Mouse (Mus musculus) thymus, postnatal 4 days (tissue): ENCODE data around the gene Dapk2.

Experiments
- DNase-seq: peaks from one replicate; pipeline ENCODE4 v3.0.0; 2021

The Dapk2 gene

DNA sequence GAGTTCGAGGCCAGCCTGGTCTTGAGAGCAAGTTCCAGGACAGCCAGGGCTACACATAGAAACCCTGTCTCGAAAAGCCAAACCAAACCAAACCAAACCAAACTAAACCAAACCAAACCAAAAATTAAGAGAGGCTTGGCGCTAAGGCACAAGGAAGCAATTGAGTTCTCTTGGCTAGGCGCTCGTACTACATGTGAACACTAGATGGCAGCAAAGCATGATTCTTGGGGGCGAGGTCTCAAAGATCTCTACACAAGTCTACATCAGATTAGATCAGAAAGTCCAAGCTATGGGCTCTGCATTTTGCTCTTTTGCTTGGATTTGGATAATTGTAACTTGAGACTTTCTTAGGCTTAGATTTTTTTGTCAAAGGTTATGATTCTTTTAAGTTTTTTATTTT is 13.8 kb upstream of the Dapk2 start:
- DNase-seq, result peak; percentile 79

DNA sequence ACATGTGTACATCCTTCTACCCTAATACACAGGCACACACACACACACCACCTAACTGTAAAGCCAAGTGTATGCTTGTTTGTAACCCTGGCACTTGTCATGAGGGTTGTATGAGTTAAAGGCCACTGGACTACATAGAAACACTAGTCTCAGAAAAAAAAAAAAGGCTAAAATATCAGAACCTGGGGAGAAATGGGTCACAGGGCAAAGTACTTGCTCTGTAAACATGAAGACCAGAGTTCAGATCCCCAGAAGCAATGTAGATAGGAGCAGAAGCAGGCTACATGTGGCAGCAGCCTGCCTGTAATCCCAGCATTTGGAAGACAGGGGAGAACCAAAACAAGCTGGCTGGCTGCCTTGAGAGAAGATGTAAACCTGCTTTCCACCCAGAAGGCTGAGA is 11.9 kb upstream of the Dapk2 start:
- no peak for DNase-seq

DNA sequence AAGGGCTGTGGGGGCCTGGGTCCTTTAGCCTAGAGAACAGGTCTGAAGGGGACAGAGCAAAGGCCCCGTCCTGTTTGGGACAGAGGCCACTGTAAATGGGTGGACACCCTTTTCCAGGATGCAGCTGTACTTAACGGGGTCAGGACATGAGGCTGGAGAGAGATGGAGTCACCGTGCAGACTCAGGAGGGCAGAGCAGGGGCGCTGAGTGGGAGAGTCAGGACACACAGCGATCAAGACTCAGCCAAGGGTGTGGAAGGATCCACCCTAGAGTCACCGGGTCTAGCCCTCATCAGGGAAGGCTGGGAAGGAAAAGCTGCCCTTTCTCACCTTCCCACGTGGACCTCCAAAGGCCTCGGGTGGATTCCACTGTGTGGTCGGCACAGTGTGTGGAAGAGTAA is 6.0 kb upstream of the Dapk2 start:
- no peak for DNase-seq

DNA sequence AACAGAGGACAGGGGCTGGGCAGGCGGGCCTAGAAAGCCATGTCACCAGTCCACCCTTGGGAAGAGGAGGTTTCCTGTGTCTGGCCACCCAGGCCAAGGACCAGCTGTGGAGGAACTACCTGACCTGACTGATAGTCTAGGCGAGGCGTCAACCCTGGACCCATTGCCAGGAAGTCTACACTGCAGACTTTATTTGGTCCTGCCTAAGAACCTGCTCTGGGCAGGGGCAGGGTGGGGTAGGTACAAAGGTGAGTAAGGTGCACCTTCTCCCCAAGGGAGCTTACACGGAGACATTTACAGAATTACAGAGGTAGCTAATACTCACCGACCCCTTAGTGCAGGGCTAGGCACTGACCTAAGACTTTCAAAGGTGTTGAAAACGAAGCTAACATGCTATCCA is 4.4 kb upstream of the Dapk2 start:
- no peak for DNase-seq

DNA sequence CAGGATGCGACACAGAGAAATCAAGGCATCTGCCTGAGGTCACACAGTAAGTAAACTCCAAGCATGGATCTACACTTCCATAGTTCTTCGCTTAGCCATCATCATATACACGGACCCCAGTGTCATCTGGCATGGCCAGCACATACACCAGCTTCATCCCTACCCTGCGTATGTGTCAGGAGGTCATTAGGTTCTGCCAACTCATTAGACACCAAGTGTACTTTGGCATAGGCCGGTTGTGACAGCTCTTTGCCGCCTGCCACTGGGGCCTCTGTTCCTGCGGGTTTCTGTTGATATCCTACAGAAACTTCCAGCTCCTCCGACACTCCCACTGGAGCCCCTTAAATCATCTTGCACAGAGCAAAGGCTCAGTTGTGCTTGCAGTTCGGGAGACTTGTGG is 4.0 kb upstream of the Dapk2 start:
- DNase-seq, result no peak

DNA sequence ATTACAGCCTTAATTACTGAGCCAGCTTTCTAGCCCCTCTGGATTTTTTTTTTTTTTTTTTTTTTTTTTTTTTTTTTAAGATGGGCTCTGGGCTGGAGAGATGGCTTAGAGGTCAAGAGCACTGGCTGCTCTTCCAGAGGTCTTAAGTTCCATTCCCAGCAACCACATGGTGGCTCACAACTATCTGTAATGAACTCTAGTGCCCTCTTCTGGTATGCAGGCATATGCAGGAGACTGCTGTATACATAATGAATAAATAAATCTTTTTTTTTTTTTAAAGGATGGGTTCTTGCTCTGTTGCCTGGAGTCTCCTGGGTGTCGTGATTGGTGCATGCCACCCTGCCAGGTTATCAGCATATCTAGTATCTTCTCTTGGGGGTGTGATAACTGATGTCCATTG is 2.5 kb upstream of the Dapk2 start:
- DNase-seq, result no peak

DNA sequence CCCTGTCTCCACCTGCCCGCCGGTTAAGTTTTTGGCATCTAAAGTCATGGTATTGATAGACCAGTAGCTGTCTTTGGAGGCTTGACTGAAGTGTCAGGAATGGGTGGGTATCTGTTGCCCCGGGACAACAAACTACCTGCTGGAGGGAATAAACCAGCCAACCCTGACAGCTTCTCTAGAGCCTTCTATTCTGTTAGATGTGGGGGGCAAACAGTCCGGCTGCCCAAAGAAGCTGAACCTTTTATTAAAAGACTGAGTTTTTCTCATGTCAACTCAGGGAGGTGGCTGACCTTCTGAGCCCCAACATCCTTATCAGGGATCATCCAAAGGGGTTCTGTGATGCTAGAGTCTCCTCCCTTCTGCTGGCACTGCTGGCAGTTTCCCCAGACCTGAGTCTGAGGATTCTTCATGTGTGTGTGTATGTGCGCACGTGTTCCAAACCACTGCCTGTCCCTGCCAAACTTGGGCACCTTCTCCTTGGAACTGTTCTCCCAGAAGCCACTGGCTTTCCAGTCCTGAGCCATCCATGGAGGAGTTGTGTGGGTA is 935 bp downstream of the Dapk2 start:
- DNase-seq, result no peak

DNA sequence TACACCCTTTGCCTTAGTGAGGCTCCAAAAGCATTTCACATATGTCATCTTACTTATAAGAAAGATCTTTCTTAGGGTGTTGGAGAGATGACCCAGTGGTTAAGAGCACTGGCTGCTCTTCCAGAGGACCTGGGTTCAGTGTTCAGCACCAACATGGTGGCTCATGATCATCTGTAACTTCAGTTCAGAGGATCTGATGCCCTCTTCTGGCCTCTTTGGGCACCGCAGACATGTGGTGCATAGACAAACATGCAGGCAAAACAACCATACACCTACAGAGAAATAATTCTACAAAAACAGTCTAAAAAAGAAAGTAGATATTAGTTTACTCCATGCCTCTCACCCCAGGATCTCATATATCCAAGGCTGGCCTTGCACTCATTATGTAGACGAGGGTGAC is 2.1 kb downstream of the Dapk2 start:
- peak; percentile 39 for DNase-seq

DNA sequence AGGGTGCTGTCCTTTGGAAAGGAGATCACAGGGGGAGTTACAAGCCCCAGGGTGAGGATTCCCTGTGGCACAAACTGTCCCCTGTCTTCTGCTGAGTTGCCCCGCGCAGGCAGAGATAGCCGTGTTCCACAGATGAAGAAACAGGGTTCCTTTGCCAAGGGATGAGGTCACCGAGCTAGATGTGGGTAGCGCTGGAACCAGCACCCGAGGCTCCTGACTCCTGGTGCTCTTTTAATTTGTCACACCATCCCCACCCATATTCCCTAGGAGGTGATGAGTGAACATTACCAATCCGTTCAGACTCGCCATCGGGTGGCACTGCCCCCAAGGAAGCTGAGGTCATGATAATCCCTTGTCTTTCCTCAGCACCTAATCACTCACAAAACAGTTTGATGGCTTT is 5.0 kb downstream of the Dapk2 start:
- no peak for DNase-seq

DNA sequence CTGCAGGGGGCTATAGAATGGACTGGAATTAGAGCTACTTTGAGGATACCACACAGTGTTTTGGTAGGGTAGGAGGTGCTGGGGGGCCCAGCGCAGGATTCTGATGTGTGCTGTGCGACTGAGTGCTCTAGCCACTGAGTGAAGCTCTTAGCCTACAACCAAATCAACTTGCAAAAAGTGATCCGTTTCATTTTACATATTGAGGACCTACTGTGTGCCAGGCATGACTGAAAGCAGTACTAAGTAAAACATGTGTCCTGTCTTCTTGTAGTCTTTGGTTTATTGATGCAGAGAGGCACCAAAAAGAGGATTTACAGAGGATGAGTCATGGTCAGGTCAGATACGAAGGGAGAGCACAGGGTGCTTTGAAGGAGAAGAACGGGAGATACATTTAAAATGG is 9.2 kb downstream of the Dapk2 start:
- no peak for DNase-seq

DNA sequence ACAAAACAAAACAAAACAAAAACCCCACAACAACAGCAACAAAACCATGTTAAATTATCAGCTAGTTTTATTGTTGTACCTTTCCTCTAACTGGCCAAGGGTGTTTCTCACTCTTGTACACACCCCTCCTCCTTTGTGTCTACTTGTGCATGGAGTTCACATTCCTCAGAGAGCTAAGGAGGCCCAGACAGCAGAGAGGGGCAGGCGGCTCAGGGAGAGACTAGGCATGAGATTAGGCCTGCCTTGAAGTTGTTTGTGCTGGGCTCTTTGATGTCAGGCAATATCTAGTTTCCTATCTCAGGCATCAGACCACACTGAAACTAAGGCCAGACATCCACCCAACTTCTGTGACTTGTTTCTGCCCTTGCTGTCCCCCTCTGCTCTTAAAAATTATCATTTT is 10.2 kb downstream of the Dapk2 start:
- no peak for DNase-seq

DNA sequence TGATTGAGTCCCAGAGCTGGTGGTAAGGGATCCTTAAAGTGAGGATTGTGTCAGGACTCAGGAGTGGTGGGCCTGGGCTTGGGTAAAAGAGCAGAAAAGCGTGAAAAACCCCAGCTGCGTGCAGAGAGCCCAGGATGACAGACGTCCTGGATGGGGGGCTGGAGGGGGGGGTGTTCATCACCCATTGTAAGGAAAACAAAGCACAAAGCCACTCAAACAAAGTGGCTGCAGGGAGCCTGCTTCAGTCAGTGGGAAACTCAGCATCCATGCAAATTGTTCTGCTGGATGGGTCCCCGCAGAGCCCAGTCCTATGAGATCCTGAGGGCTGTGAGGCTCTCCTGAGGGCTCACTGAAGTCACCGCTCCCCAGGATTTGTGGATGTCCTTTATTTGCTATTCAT is 12.5 kb downstream of the Dapk2 start:
- DNase-seq, result no peak

DNA sequence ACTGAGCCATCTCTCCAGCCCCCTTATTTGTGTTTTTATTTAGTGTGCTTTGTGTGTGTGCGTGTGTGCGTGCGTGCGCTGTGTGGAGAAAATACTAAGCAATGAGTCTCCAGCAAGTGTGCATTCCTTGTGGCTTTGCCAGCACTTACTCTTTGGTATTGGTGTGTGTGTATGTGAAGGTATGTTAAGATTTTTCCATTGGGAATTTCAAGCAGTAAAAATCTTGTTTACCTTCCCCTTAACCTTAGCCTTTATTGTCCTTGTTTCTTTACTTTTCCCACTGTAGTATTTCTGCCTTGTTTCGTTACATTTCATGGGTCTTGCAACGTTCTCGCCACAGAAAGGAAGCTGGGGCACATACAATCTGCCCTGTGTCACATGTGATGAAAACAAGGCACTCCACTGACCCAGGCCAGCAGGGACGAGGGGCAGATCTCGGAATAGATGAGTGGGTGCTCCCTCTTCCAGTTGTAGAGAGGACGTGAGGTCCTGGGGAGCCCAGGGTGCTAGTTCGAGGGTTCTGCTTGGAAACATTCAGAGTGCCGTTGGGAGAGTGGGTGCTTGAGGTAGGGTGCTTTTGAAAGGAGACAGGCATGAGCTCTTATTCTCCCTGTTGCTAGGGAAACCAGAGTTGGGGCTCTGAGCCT is 13.4 kb downstream of the Dapk2 start:
- DNase-seq, result no peak

DNA sequence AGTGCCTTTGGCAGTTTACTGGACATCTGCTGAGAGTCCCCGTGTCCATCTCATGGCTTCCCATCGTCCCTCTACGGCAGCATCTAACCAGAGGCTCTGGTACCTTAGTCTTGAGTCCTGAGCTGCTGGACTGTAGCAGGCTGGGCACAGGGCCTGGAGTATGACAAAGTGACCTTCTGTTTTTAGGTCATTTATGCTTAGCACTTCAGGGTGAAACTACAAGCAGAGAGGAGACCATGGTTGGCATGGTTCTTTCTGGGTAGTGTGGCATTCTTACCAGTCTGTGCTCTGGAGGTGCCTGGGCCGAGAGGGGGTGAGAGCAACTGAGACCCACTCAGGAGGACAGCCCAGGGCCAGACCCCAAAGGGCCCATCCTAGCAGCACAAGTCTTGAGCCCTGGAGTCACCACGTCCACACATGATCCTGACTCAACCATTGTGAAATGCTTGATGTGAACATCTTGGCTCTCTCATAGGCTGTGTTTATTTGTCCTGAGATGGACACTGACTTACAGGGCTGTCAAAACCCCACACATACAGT is 15.4 kb downstream of the Dapk2 start:
- no peak for DNase-seq

DNA sequence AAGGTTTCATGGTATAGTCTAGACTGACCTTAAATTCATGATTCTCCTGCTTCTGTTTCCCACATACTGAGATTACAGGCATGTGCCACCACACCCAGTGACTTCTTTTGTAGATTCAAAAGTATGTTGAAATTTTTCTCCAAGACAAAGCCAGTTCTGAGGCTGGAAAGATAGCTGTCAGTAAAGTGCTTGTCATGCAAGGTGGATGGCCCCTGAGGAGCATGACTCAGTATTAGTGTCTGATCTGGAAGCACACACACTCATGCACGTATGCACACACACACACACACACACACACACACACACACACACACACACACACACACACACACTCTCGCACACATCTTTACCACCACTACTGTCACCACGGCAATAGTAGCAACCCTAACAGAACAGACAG is 17.0 kb downstream of the Dapk2 start:
- no peak for DNase-seq

DNA sequence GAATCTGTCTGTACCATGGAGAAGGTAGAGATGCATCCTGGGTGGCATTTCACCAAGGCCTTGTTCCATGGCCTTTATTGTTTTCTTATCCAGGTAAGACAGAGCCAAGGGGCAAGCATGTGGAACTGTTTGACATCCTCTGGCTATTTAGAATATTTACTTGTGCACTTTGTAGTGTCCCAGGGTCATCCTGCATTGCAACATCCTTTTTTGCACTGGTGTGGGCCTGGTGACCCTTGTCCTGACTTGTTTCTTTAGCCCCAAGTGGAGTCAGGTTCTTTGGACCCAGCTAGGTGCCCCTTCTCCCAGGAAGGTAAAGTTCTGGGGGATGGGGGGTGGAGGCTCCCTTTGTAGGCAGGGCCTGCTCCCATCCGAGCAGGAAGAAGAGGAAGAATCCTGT is 20.0 kb downstream of the Dapk2 start:
- DNase-seq, result no peak

DNA sequence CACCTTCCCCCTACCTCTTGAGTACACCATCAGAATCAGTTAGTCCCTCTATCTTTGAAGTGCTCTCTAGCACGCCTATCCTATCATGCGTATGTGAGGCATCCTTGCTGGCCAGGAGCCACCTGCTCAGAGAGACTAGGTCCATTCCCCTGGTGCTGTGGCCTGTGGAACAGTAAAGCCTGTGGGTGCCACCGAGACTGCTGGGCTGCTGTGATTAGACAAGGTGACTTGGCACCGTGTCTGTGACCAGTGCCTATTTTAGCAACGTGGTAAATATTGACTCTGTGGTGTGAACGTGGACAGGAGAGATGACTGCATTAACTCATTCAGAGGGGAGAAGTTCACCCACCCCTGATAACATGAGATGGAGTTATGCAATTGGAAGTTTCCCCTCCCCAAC is 21.8 kb downstream of the Dapk2 start:
- no peak for DNase-seq

DNA sequence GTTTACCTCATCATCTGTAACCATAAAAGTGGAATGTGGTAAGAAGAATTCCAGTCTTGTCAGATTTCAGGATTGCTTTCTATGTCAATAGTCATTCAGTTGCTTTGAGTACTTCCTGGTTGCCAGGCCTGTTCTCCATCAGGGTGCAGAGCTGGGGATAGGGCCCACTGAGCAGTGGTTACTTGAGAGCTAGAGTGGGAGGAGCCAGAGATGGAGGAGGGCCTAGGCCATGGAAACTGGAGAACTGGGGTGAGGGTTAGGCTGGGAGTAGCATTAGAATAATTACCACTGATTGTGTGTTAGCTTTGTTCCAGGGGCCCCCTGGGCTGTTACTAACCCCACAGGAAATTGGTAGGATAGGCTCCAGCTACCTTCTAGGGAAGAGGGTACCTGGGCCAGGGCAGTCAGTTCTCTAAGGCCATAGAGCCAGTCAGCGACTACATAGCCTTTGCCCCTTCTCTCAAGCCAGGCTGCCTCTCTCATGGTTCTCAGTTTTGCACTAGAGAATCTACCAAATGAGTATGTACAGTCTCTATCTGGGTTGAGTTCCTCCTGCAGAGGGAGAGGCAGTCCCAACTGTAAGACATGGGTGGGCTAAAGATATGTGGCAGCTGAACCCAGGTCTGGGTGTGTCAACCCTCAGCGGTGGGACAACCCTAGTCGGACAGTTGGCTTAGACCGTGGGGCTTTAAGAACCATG is 23.3 kb downstream of the Dapk2 start:
- DNase-seq, result no peak

DNA sequence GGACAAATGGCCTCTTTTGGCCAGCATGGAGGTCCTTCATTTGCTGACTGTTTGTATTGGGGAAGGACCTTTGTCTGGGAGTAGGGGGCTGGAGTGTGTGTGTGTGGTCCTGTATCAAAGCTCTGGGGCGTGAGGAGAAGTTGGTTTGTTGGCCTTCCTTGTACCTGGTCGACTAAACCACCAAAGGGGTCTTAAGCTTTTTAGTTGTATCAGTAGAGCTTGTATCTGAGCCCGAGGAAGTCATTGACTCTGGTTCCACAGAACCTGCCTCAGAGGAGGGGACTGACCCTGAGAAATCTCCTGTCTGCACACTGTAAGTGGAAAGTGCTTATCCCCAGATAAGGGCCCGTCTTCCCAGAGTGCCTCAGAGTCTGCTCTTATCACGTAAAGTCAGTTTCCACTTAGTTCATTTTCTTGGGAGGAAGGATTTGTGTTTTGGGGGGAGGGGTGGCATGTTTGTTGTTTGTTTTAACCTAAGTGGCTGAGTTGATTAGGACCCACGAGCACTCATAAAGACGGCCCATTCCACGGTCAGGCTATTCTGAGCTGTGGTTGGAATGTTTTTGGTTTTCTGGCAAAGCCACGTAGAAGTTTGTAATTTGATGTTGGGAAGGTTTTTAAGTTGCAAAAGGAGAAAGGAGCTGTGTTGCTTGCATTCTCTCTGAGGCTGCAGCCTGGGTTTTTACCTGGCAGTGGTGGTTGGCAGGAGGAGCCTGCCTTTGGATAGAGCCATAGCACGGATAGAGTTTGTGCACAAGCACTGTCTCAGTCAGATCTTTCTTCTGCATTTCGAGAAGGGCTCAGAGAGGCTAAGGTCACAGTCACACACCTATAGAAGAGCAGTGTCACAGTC is 24.0 kb downstream of the Dapk2 start:
- no peak for DNase-seq

DNA sequence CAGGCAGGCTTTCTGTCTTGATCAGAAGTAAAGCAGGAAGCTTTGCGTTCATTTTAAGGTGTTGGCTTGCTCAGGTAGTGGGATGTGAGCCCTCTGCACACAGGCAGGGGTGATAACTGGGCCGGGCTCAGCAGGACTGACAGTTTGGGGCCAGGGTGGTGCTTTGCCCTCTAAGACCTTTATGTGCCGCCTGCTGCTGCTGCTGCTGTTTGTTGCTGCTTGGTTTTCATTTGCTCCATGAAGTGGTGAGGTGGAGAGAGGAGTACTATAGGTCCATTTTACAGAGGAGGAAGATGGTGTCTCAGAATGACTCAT is 24.6 kb downstream of the Dapk2 start:
- no peak for DNase-seq

DNA sequence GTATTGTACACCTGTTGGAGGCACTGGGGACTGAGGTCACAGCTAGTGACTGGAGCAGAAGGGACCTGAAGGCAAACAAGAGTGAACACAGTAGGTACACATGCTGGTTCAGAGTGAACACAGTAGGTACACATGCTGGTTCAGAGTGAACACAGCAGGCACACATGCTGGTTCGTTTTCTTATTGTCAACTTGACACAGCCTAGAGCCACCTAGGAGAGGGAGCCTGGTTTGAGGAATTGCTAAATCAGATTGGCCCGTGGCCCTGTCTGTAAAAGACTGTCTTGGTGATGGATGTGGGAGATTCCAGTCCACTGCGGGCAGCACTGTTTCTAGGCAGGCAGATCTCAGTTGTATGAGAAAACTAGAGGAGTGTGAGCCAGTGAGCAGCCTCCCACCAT is 25.0 kb downstream of the Dapk2 start:
- DNase-seq, result no peak

DNA sequence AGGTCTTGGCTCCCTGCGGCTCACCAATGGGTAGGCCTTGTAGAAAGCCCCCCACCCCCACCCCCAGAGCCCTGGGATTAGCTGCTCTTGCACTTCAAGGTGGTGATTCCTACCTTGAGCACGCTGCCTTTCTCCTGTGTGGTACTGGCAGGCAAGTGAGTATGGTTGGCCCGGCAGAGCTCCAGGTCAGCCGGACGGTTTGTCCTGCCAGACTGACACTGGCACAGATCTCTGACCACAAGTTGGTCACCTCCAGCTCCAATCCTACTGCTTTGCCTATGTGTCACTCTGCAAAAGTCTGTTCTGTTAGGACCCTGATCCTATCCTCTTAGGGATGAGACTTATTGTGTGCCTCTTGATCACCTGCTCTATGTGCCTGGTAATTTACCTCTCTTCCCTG is 26.5 kb downstream of the Dapk2 start:
- no peak for DNase-seq

DNA sequence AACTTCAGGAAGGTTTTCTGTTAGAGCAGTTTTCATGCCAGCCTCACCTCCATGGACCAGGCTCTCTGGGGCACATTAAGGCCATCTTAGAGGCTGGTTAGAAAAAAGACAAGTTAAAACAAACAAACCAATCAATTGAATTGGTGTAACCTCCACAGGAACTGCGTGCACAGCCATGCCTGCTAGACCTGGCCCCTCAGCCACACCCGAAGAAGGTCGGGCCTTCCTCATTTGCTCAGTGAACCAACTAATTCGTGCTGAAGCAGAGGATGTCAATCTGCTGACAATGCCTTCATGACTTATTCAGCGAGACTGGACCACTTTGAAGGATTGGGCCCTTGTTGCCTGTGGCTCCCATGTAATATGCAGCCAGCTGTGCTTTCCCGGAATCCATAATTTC is 28.4 kb downstream of the Dapk2 start:
- DNase-seq, result no peak

DNA sequence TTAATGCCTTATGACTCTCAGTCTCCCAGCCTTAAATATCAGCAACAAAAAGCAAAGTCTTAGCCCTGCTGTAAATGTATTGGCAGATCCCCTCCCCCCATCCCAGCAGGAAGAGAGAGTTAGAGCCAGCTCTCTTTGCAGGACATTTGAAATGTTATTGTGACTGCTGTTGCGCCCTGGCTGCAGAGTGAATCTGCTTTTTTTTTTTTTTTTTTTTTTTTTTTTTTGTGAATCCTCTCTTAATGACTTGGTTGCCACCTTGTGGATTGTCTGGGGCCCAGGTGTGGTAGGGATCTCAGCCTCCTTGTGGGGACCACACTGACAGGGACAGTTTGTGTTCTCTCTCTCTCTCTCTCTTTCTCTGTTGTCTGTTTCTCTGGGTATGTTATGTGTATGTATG is 31.0 kb downstream of the Dapk2 start:
- DNase-seq, result no peak
